Mouse (Mus musculus): ENCODE data around the gene Slc22a22.
"Not testable (repeated sequence)": the region's sequence is repeated elsewhere in the genome, so short reads cannot be mapped to it uniquely, and the experiment has no call there.

Gene Slc22a22

DNA sequence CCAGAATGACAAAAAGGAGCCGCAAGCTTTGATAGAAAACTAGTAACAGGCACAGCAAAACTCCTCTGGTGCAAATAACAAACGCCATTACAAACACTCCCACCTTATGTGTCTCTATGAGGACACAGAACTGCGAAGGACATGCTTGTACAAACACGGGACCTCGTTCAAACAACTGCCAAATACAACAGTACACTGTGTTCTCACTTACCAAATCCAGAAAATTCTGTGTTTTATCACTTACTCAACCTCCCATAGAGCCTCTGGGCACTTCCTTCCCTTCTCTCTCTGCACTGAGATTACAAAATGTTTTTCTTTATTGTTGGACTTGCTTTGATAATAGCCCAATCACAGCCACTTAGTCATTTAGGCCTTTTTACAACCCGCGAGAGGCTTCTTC is 97.0 kb downstream of the Slc22a22 start:
- no peak for DNase-seq (ENCODE audit: low read depth)

DNA sequence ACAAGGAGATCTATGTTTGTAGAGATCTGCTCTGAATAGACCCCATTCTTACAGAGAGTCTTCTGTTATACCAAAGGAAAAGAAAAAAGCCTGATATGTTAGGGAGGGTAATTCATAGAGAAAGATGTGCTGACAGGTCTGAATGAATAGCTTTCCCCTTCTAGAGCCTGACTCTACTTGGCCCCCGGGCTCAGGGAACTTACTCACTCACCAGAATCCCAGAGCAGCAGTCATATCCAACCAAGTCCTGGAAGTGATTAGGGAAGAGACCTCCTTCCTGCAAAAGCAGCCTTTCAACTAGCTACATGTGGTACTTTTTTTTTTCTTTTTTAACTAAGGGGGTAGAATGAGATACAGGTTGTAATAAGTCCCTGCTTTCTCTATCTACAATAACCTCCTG is 111.0 kb downstream of the Slc22a22 start:
- DNase-seq (ENCODE audit: low read depth): no peak

DNA sequence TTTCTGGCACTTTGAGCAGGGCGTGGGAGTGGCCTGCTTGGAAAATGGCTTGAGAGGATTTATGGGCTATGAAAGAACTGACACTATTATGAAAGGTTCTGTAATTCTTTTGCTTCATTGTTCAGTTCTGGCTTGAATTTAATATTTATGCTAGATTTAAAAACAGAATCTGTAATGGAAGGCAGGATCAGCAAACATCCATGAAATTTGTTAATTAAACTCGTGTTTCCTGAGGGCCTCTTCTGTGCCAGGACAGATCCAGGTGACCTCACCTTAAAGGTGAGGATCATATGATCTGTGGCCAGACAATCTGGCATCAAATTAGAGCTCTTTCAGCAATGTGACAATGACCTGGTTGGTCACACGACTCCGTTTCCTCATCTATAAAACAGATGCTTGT is 122.1 kb downstream of the Slc22a22 start:
- DNase-seq (ENCODE audit: low read depth): no peak

DNA sequence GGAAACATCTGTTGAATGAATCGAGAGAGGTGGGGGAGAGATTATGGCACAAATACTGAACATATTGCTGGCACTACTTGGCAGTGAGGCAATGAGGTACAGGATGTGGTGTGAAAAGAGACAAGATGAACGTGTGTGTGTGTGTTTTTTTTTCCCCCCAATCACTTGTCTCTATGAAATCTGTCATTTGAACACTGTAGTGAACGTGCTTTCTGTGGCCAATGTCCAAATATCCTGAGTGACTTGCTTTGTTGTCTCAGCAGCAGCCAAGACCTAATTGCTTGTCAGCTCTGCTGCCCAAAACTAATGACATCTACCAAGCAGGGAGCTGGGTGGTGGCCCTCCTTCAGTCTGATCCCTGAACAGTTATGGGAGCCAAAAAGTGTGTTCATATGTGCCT is 136.9 kb downstream of the Slc22a22 start:
- DNase-seq (ENCODE audit: low read depth): no peak

- no peak for DNase-seq (ENCODE audit: low read depth)
Measured at GRCm38 (mm10) chr15:57331326-57331725, 146.1 kb downstream of the Slc22a22 start.

DNA sequence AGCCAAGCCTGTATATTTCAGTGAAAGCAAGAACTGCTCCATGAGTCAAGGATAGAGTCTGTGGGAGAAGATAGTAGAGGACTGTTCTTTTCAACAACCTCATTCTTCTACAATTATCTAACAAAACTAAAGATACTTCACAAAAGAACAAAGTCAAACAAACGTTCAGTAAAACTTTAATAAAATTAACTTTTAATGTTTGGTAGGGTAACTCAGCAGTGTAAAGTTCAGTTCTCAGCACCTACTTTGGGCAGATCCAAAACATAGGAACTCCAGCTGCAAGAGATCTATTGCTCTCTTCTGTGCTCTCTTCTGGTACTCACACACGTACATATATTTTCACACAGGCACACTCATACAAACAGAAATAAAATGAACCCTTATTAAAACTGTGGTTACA is 159.4 kb downstream of the Slc22a22 start:
- no peak for DNase-seq (ENCODE audit: low read depth)

DNA sequence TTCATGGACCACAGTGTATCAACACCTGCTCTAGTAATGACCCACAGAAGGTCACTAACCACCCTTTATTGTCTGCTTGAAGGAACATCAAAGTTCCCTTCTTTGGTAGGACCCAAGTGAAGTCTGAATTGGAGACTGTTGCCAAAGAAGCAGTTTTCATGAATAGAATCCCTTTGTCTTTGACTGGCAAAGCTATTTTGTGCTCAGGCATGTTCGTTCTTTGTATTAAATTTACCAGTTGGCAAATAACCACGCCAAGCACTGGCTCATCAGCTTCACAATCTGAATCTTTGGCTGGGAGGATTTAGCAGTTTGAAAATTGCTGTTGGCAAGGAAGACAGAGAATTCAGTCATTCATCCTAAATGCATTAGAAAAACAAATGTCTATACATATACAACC is 160.9 kb downstream of the Slc22a22 start:
- DNase-seq (ENCODE audit: low read depth): no peak

DNA sequence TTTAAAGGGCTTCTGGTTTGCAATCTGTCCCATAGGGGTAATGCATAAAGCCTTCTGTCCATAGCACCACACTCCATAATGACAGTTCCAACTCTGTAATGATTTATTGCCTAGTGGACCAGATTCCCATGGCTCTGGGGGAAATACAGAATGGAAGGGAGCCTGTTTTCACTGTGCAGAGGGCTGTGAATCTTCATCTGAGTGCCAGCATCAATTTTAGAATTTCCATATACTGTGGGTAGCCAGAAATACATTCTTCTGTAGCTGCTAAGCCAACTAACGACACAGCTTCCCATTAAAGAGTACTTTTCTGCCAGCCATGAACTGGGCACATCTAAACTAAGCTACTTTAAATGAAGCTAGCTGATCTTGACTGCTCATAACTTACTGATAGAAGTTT is 174.7 kb downstream of the Slc22a22 start:
- DNase-seq (ENCODE audit: low read depth): no peak

DNA sequence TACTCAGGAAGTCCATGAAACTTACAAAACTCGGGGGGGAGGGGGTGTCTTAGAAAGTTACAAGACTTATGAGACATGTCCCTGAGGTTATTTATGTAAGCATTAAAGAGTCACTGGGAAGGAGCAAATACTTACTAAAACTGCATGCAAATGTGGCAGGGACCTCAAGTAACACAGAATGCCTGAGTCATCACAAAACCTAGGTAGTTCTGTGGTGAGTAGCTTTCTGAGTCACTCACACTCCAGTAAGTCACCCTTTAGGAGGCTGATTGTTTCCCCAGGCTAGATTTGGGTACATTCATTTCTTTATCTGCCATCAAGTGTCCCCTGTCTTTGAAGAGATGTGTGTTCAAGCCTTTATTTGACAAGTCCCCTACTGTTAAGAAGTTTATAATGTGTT is 198.9 kb downstream of the Slc22a22 start:
- no peak for DNase-seq (ENCODE audit: low read depth)

- DNase-seq (ENCODE audit: low read depth): no peak
Measured at GRCm38 (mm10) chr15:57276411-57276810, 201.0 kb downstream of the Slc22a22 start.

GRCm38 (mm10) chr15:57240061-57240460 is 237.4 kb downstream of the Slc22a22 start:
- DNase-seq (ENCODE audit: low read depth): not testable (repeated sequence)

DNA sequence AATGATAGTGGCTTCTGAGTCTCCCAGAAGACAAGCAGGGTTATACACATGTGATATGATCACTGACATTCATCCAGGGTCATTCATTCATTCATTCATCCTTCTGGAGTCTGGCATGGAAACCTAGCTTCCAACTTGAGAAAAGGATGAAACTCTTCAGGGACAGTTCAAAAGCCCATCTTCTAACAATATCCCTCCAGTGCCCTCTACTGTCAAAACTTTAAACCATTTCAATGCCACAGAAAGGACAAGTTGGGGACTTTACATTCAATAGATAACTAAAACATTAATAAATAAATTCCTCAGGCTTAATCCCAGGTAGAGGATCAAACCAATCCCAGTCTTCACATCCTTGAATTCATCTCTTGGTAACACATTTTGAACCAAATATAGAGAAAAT is 247.0 kb downstream of the Slc22a22 start:
- no peak for DNase-seq (ENCODE audit: low read depth)

DNA sequence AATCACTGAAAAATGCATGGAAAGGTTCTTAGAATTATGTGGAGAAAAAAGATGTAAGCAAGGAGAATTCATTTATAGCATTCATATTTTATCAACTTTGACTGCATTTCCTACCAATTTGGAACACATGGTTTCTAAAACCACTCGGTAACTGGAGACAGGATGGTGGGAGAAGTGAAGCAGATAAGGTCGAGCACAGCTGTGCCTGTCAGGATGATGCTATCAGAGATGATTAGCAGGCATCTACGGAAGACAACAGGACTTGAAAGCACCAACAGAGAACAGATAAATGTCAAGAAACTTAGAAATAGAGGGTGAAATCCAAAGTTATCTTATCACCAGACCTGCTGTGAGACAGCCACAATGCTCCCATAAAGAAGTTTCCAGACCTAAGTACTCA is 272.1 kb downstream of the Slc22a22 start:
- DNase-seq (ENCODE audit: low read depth): no peak

DNA sequence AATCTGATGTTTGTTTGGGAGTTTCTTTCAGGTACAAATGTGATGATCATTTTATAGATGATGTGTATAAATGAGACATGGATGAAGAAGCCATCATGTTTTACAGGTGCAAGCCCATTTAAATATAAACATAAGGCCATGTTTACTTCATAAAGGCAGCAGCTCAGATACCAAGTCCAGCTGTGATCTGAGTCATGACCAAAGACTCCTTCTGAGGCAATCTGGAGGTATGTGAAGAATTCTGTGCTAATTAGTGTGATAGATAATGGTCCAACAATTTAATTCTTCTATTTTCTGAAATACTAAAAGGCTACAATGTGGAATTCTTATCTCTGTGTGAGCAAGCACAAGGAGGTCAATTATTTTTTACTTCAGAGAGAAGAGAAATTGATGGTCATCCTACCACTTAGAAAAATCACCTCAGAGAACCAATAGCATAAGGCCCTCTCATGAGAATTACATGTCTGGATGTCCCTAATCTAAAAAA is 272.9 kb downstream of the Slc22a22 start:
- no peak for DNase-seq (ENCODE audit: low read depth)
